Mouse (Mus musculus) left cerebral cortex, postnatal 10 days (tissue): ENCODE measurements around the gene Pced1a. TPM values are rescaled to one million over a fixed set of nuclear protein-coding genes. Genes with fewer than 3 reads are reported as not detected.
A peak's percentile ranks its signal among the peaks of the same experiment; 100 is the strongest.
"Not testable (repeated sequence)": the region's sequence is repeated elsewhere in the genome, so short reads cannot be mapped to it uniquely, and the experiment has no call there.

Experiments used
- DNase-seq, 2 experiments: peaks; one replicate each; pipeline ENCODE4 v3.0.0; 2021 to 2022; ENCODE audit warnings: low spot score in 2 of 2, mixed read lengths in 1 of 2; ENCODE audit errors: extremely low spot score in 1 of 2
- intact Hi-C: fragments of 180-260 bp; cut with DNase I; formaldehyde crosslinking; loops from one replicate; pipeline ENCODE4 v1.15.1; 2025
- total RNA-seq, 2 experiments: library from RNA; stranded (reverse); gene quantifications; 2 replicates each; pipeline ENCODE4 v1.2.3; 2021

Pced1a gene
- total RNA-seq, 2 experiments from 2014 or later: 22.8 to 23.4 TPM

DNA sequence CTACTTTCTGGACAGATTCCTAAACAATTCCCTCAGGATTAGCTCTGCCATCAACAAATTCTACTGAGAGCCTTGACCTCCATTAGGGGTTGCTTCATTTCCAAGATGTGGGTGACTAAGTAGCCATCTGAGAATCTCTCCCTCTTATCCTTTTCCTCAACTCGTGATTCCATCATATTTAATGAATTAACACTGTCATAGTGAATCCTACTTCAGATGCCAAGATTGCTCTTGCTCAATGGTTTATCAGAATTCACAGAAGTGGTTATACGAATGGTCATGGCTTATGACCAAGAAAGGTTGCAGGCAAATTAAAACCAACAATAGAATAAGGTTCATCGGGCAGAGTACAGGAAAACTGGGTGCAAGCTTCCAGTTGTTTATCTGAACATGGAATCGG, 22.6 kb downstream of the Pced1a start:
- no peak for DNase-seq
- intact Hi-C loops: no loop called here

DNA sequence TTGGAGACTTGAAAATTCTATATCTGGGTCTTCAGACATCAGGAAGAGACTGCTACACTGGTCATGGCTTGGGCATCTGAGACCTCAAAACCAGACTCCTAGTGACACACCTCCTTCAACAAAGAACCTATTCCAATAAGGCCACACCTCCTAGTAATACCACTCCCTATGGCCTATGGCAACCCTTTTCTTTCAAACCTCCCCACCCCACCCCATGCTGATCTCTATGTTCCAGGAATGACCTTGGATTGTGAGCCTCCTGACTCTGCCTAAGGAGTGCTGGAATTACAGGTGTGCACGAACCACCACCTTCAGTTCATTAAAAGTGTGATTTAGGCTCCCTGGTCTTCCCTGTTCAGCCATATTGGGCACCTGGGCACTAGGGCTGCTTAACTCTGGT, 24.5 kb downstream of the Pced1a start:
- no peak for DNase-seq
- intact Hi-C loops: no loop called here

- intact Hi-C loops: no loop called here
- DNase-seq: no peak
Observed at GRCm38 (mm10) chr2:130398091-130398490, 26.4 kb downstream of the Pced1a start.

DNA sequence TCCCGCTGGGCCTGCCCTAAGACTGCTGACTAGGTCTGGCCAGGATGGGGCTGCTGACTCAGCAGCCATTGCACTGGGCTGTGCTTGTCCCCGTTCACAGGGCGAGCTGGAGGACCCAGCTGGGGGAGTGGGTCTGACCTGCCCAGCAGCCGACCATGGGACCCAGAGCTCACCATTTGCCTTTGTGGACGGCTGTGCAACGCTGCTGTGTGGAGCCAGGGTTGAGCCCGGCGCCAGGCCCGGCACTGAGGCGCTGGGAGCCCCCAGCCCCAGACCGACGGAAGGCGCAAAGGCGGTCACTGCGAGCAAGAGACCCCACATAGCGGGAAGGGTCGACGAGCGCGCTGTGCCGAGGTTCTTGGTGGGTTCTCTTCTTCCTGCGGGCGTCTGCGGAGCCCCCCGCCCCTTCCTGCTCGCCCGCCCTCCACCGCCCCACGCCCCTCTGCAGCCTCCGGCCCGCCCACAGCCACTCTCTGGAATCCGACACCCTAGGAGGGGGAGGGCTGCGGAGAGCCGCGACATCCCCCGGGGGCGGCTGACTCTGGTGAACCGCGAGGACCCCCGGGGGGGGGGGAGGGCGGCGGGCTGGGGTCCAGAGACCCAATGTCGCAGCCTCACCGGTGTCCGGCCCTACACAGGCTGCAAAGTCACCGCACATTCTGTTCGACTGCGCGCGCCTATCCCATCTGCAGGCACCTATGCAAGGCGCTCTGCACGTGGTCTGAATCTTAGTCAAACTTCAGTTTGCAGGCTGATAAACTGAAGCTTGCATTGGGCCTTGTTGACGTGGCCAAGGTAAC, 27.1 kb downstream of the Pced1a start, which contains the start of gene Cpxm1:
Gene Cpxm1, minus strand, starts transcription at position 389 of the 800 bp plus-strand sequence.
- intact Hi-C loops: no loop called here
- DNase-seq: peak in 1 of 2 experiments; percentile 63

GRCm38 (mm10) chr2:130395696-130396095, 28.8 kb downstream of the Pced1a start:
- no peak for DNase-seq
- intact Hi-C loops: no loop called here

- intact Hi-C loops: no loop called here
- DNase-seq: no peak
Observed at GRCm38 (mm10) chr2:130392836-130393235, 31.7 kb downstream of the Pced1a start.

GRCm38 (mm10) chr2:130390993-130391625, 33.4 kb downstream of the Pced1a start:
- intact Hi-C loops: no loop called here
- no peak for DNase-seq

DNA sequence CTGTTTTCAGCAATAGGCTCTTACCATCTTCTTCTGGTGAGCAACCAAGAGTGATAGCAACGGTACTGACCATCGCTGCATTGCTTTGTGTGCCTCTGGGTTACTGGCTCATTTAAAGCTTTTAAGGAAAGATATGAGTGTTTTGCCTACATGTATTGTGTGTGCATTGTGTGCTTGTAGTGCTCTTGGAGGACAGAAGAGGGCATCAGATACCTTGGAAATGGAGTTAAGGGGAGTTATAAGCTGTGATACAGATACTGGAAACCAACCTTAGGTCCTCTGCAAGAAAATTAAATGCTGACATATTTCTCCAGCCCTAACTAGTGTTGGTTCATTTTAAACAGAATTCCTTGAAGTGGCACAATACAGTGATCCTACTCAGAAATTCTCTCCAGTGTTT, 35.7 kb downstream of the Pced1a start:
- intact Hi-C loops: no loop called here
- no peak for DNase-seq

- no peak for DNase-seq
- intact Hi-C loops: no loop called here
Observed at GRCm38 (mm10) chr2:130386212-130386611, 38.3 kb downstream of the Pced1a start.

GRCm38 (mm10) chr2:130383895-130384294, 40.6 kb downstream of the Pced1a start:
- intact Hi-C loops: no loop called here
- DNase-seq: no peak

DNA sequence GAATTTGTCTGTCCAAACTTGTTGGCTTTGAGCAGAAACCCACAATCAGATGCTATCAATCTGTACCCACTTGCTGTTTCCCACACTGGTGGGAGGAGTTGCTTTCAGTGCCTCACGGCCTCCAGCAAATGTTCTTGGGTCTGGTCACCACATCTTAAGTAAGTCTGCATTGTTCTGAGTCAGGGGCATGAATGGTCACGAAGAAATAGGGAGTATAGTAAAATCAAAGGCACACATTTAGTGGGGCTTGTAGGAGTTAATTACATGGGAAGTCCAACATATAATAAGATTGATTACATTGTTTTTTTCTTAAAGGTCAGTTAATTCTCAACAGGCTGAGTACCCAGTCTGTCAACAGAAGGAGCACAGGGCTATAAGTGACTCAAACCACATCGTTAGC, 41.3 kb downstream of the Pced1a start:
- intact Hi-C loops: no loop called here

DNA sequence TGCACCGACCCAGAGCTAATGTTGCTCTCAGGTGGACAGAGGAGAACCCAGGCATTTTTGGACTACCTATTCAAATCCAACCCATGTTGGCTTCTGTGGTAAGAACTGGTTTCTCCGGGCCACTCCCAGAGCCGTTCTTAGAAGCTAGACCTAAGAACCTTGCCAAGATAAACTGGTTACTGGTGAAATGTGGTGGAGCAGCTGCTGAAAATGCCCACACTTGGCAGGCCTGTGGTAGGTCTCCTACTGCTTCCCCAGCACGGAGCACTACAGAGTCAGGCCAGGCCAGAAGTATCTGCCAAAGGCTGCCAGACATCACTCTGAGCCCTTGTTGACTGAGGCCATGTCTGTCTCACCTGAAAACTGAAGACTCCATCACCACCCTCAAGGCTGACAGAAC, 49.5 kb downstream of the Pced1a start:
- intact Hi-C loops: no loop called here
- DNase-seq: no peak

More for the DNA sequence above, 41.3 kb downstream of the Pced1a start:
- DNase-seq: no peak

DNA sequence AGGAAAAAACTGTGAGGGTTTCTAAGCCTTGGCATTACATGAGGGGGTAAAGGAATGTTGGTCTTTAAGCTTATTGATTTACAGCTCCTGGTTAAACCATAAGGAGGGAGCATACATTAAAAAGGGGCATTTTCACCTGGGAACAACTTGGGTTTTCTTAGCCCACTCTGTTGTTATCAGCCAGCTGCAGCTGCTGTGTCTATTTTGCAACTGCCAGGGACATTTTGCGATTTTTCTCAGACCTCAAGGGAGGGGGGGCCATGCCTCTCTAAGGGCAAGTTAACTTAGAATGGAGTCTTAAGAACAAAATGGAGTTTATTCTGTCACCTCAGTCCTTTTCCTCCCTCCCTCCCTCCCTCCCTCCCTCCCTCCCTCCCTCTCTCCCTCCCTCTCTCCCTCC, 51.5 kb downstream of the Pced1a start:
- intact Hi-C loops, DNase-seq: not testable (repeated sequence)

- intact Hi-C loops: no loop called here
- DNase-seq: no peak
Observed at GRCm38 (mm10) chr2:130367386-130367785, 57.1 kb downstream of the Pced1a start.

Other genes with a start within 250 kb of the Pced1a start
- gene Snrpb, start 245.3 kb downstream of the Pced1a start, total RNA-seq: 100 to 1,000 TPM; 108 to 112 TPM
- gene Tmc2, start 229.5 kb downstream of the Pced1a start, total RNA-seq: not detected
- gene Nop56, start 150.3 kb downstream of the Pced1a start, total RNA-seq: 100 to 1,000 TPM; 174 to 183 TPM
- 100 to 1,000 TPM; 210 to 228 TPM for gene Idh3b, start 140.2 kb downstream of the Pced1a start, total RNA-seq
- 10 to 100 TPM; 12.2 to 13.0 TPM for gene Ebf4, start 129.5 kb downstream of the Pced1a start, total RNA-seq
- gene Cpxm1, start 27.1 kb downstream of the Pced1a start, total RNA-seq: 10 to 100 TPM; 16.9 to 20.9 TPM
- not detected for gene Gm28372, start 19.5 kb downstream of the Pced1a start, total RNA-seq
- not detected for gene 1700020A23Rik, start 19.4 kb downstream of the Pced1a start, total RNA-seq
- gene Tmem239, start 18.2 kb downstream of the Pced1a start, total RNA-seq: not detected
- 100 to 1,000 TPM in 1 of 2 experiments, 10 to 100 TPM in 1; 83.9 to 105 TPM for gene Vps16, start 362 bp downstream of the Pced1a start, total RNA-seq
- 100 to 1,000 TPM; 257 to 262 TPM for gene Ptpra, start 25.6 kb upstream of the Pced1a start, total RNA-seq
- 10 to 100 TPM; 67.1 to 73.0 TPM for gene Mrps26, start 139.0 kb upstream of the Pced1a start, total RNA-seq
- gene Oxt, start 151.5 kb upstream of the Pced1a start, total RNA-seq: under 1 TPM in 1 of 2 experiments, not detected in 1; 0.84 TPM
- 1 to 10 TPM in 1 of 2 experiments, under 1 TPM in 1; 0.77 to 1.8 TPM for gene Avp, start 157.9 kb upstream of the Pced1a start, total RNA-seq
- 1 to 10 TPM; 8.0 TPM for gene Fastkd5, start 205.3 kb upstream of the Pced1a start, total RNA-seq
- gene Ubox5, start 205.3 kb upstream of the Pced1a start, total RNA-seq: 1 to 10 TPM; 8.5 to 8.7 TPM
- gene Lzts3, start 218.1 kb upstream of the Pced1a start, total RNA-seq: 10 to 100 TPM; 45.3 to 46.8 TPM
- gene Ddrgk1, start 240.0 kb upstream of the Pced1a start, total RNA-seq: 10 to 100 TPM; 59.7 to 72.2 TPM
- 10 to 100 TPM; 42.2 to 48.9 TPM for gene Itpa, start 242.9 kb upstream of the Pced1a start, total RNA-seq